Mouse (Mus musculus): ENCODE results near the gene Gsg1l. TPM values are rescaled to one million over a fixed set of nuclear protein-coding genes. Genes with fewer than 3 reads are reported as not detected.

Gene Gsg1l
- total RNA-seq, 2 experiments from 2014 or later, result not detected

GRCm38 (mm10) chr7:125991846-125992245 lies 90.4 kb downstream of the Gsg1l start:
- no peak for ATAC-seq (replicated peaks; ENCODE audit: low FRiP score, poor library complexity, severe bottlenecking)

GRCm38 (mm10) chr7:125989969-125990368 lies 92.2 kb downstream of the Gsg1l start:
- no peak for ATAC-seq (replicated peaks; ENCODE audit: low FRiP score, poor library complexity, severe bottlenecking)

GRCm38 (mm10) chr7:125989489-125989888 lies 92.7 kb downstream of the Gsg1l start:
- ATAC-seq (replicated peaks; ENCODE audit: low FRiP score, poor library complexity, severe bottlenecking), result no peak

GRCm38 (mm10) chr7:125988326-125988725 lies 93.9 kb downstream of the Gsg1l start:
- no peak for ATAC-seq (replicated peaks; ENCODE audit: low FRiP score, poor library complexity, severe bottlenecking)

GRCm38 (mm10) chr7:125987117-125987516 lies 95.1 kb downstream of the Gsg1l start:
- ATAC-seq (replicated peaks; ENCODE audit: low FRiP score, poor library complexity, severe bottlenecking), result no peak

GRCm38 (mm10) chr7:125985565-125985964 lies 96.6 kb downstream of the Gsg1l start:
- no peak for ATAC-seq (replicated peaks; ENCODE audit: low FRiP score, poor library complexity, severe bottlenecking)

GRCm38 (mm10) chr7:125983902-125984841 lies 98.0 kb downstream of the Gsg1l start:
- ATAC-seq (replicated peaks; ENCODE audit: low FRiP score, poor library complexity, severe bottlenecking), result no peak

- ATAC-seq (replicated peaks; ENCODE audit: low FRiP score, poor library complexity, severe bottlenecking), result no peak
These were observed 102.6 kb downstream of the Gsg1l start for GRCm38 (mm10) chr7:125979591-125979990.

GRCm38 (mm10) chr7:125976695-125977094 lies 105.5 kb downstream of the Gsg1l start:
- no peak for ATAC-seq (replicated peaks; ENCODE audit: low FRiP score, poor library complexity, severe bottlenecking)

GRCm38 (mm10) chr7:125975414-125975813 lies 106.8 kb downstream of the Gsg1l start:
- ATAC-seq (replicated peaks; ENCODE audit: low FRiP score, poor library complexity, severe bottlenecking), result no peak

GRCm38 (mm10) chr7:125973874-125974273 lies 108.3 kb downstream of the Gsg1l start:
- no peak for ATAC-seq (replicated peaks; ENCODE audit: low FRiP score, poor library complexity, severe bottlenecking)

GRCm38 (mm10) chr7:125972776-125973175 lies 109.4 kb downstream of the Gsg1l start:
- no peak for ATAC-seq (replicated peaks; ENCODE audit: low FRiP score, poor library complexity, severe bottlenecking)

- ATAC-seq (replicated peaks; ENCODE audit: low FRiP score, poor library complexity, severe bottlenecking), result no peak
These were observed 110.0 kb downstream of the Gsg1l start for GRCm38 (mm10) chr7:125972174-125972672.

GRCm38 (mm10) chr7:125969076-125969475 lies 113.1 kb downstream of the Gsg1l start:
- ATAC-seq (replicated peaks; ENCODE audit: low FRiP score, poor library complexity, severe bottlenecking), result no peak

- ATAC-seq (replicated peaks; ENCODE audit: low FRiP score, poor library complexity, severe bottlenecking), result no peak
These were observed 115.6 kb downstream of the Gsg1l start for GRCm38 (mm10) chr7:125966402-125967261.

GRCm38 (mm10) chr7:125964087-125964607 lies 118.1 kb downstream of the Gsg1l start:
- ATAC-seq (replicated peaks; ENCODE audit: low FRiP score, poor library complexity, severe bottlenecking), result no peak

GRCm38 (mm10) chr7:125959294-125960048 lies 122.7 kb downstream of the Gsg1l start:
- no peak for ATAC-seq (replicated peaks; ENCODE audit: low FRiP score, poor library complexity, severe bottlenecking)

- ATAC-seq (replicated peaks; ENCODE audit: low FRiP score, poor library complexity, severe bottlenecking), result no peak
These were observed 123.4 kb downstream of the Gsg1l start for GRCm38 (mm10) chr7:125958856-125959255.

- no peak for ATAC-seq (replicated peaks; ENCODE audit: low FRiP score, poor library complexity, severe bottlenecking)
These were observed 127.2 kb downstream of the Gsg1l start for GRCm38 (mm10) chr7:125954994-125955393.

All from erythroid progenitor cell, adult 5-6 weeks (primary cell).